Mouse (Mus musculus) retina, postnatal 1 day (tissue): ENCODE results near the gene Gramd4.

Source experiments
- DNase-seq: peaks from one replicate; pipeline ENCODE4 v3.0.0-alpha.2; 2012

Gene Gramd4

DNA sequence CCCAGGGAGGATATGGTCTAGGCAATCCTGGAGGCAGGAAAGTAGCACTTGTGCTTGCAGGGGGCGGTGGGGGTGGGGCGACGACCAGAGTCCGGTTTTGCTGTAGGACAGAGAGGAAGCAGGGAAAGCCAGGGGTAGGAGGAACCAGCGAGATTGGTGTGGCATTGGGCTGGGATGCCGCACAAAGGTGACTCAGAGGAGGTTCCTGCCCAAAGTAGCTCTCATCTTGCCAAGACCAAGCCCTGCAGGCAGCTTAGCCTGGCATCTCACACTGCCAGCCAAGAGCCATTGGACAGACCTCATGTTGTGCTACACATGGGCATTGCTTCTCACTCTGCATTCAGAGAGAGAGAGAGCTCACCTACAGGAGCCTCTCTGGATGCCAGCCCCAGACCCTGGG is at the start of gene Gramd4:
Gene Gramd4 (plus strand): TSS at position 283 of the 400 bp plus-strand sequence.
- DNase-seq = no peak

GRCm38 (mm10) chr15:86013130-86013529 is 44.4 kb upstream of the Gramd4 start:
- DNase-seq = peak; percentile 60

- no peak for DNase-seq
Observed at GRCm38 (mm10) chr15:86013656-86014055, 43.8 kb upstream of the Gramd4 start.

DNA sequence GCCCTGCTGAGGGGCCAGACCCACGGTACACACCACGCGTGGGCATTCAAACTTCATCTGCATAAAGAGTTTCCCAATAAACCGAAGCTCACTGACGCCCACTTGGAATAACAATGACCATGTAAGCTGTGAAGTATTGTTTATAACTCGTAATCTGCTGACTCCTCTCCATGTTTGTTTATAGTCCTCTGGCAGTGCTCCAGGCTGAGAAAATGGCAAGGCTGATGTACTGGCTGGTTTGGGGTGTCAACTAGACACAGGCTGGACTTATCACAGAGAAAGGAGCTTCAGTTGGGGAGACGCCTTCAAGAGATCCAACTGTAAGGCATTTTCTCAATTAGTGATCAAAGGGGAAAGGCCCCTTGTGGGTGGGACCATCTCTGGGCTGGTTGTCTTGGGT is 42.5 kb upstream of the Gramd4 start:
- DNase-seq = no peak

DNA sequence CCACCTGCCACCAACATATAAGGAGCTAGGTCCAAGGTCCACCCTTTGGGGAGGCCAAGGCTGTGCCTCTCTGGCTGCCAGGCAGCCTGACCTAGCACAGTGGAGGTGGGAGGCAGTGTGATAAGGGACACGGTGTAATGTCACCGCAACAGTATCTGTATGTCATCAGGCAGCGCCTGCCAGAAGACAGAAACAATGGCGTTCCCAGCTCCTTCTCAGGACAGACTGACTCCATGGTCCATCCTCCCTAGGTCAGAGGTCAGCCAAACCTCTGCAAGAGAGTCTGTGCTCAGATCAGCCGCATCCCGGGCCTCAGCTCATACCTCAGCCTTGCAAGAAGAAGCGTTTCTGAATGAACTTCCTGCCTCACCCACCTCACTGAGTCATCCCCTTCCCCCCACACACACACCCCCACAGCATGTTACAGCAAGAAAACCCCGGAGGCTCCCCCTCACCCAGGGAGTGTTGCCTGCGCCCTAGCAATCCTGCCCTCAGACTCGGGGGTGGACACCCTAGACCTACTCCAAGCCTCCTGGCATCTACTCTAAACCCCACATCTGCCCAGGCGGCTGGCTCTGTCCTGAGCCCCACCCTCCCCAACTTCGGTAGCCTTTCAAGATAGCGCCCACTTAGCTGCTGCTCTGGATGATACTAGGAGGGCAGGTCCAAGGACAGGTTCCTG is 41.5 kb upstream of the Gramd4 start:
- DNase-seq = no peak

DNA sequence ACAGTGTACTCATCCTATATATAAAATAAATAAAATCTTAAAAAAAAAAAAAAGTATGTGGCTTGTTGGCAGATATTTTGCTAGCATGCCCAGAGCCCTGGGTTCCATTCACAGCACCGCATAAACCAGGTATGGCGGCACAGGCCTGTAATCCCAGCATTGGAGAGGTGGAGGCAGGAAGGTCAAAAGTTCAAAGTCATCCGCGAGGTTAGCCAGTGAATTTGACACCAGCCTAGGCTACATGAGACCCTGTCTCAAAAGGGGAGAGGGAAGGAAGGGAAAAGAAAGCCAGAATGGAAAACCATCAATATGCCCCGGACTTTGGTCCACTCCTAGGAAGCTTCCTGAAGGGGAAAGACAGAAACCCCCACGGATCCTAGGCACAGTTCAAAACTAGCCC is 40.2 kb upstream of the Gramd4 start:
- DNase-seq = no peak

- DNase-seq = no peak
Observed at GRCm38 (mm10) chr15:86018753-86019512, 38.6 kb upstream of the Gramd4 start.

GRCm38 (mm10) chr15:86020008-86020407 is 37.5 kb upstream of the Gramd4 start:
- DNase-seq = no peak

GRCm38 (mm10) chr15:86021301-86021700 is 36.2 kb upstream of the Gramd4 start:
- DNase-seq = no peak

DNA sequence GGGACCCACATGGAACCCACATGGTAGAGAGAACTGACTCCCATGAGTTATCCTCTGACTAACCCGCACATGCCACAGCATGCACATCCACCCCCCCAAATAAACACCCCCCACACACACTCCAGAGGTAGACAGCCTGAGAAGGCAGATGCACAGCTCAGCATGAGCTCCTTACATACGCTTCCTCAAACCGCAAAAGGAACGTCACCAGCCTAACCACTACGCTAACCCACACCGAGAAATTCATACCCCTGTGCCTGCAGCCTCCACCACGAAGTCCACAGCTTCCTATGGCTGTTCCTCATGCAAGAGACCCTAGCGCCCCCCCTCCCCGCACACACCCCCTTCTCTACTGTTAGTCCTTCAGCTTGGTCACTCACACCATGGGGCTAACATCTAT is 35.5 kb upstream of the Gramd4 start:
- DNase-seq = no peak

DNA sequence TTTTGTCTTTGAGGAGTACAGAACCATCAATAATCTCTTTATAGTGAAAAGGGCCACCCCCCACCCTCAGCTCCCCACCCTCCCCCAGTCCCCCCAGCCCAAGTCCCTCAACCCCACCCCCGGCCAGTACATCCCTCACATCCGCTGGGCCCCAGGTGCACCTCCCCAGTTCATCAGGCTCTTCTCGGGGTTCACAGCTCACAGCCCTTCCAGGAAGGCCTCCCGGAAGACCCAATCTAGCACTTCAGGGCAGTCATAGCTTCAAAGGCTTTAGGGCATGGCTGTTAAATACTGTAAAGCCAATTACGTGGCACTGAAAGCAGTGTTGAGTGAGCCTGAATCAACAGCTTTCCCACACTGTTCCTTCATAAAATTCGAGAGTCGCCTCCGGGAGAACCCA is 29.6 kb upstream of the Gramd4 start:
- no peak for DNase-seq

GRCm38 (mm10) chr15:86029981-86030380 is 27.5 kb upstream of the Gramd4 start:
- DNase-seq = no peak

DNA sequence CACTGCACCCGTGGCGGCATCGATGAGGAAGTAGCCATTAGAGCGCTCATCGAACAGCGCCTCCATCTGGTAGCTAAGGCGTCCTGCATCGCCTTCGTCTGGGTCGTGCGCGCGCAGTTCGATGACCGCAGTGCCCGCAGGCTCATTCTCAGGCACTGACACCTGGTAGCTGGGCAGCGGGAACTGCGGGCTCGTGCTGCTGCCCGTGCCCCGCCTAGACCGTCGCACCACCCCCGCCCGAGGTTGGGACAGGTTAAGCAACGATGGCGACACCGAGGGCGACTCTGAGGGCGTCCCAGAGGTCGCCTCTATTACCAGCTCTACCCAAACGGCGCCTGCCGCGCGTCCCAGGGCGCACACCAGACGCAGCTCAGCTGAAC is 24.7 kb upstream of the Gramd4 start:
- DNase-seq = peak; percentile 71

GRCm38 (mm10) chr15:86033191-86033841 is 24.2 kb upstream of the Gramd4 start, which contains the start of gene Celsr1:
Gene Celsr1 (minus strand): TSS chr15:86033777.
- DNase-seq = peak; percentile 62

DNA sequence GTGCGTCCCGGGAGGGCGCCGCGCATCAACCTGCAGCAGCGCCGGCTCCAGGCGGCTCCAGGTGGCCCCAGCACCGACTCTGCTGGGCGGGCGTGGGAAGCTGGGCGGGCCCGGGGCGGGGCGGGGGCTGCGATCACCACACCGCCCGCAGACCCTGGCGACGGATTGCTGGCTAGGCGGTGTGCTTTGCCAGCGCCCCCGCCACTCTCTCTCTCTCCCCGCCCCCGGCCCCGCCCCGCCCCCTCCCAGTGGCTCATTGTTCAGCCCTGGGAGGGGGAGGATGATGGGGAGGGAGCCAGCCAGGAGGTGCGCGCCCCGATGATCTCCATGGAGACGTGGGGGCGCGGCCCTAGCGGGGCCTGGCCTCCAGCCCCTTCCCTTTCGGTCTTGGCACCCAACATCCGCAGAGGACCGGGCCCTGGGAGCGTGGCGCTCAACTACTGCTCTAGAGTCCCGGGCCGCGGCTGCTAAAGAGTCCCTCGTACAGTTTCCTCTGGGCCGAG is 23.4 kb upstream of the Gramd4 start:
- DNase-seq = peak; percentile 85

- DNase-seq = peak; percentile 44
Observed at GRCm38 (mm10) chr15:86034781-86035360, 22.6 kb upstream of the Gramd4 start.

DNA sequence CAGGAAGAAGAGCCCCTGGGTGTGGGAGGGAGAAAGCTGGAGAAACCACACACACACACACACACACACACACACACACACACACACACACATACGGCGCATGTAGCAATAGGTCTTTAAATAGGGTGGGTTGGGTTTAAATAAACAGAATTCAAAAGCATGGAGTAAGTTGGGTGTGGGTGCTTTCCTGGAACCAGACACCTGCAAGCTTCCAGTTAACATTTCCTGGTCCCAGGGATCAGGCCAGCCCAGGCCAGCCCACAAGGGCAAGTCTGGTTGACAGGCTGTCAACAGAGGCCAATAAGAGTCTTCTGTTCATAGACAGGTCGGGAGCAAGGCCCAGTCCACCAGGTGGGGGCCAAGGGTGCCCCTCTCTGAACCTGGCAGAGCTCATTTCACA is 21.6 kb upstream of the Gramd4 start:
- DNase-seq = no peak

DNA sequence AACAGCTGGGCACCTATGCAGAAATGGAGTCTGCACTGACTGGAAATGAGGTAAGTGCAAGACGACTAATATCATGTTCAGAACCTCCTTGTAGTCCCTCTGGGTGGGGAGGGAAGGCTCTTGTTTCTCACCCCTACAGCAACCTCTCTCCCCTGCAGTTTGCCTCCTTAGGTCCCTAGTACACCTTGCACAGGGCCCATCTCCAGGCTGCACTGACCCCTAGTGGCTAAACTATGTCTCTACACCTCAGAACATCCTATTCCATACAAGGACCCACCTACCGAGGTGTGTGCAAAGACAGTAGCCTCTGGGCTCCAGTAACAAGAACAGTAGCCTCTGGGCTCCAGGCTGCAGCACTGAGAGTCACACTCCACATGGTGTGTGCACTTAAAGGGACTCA is 18.7 kb upstream of the Gramd4 start:
- peak; percentile 84 for DNase-seq

- no peak for DNase-seq
Observed at GRCm38 (mm10) chr15:86041421-86041820, 16.1 kb upstream of the Gramd4 start.

DNA sequence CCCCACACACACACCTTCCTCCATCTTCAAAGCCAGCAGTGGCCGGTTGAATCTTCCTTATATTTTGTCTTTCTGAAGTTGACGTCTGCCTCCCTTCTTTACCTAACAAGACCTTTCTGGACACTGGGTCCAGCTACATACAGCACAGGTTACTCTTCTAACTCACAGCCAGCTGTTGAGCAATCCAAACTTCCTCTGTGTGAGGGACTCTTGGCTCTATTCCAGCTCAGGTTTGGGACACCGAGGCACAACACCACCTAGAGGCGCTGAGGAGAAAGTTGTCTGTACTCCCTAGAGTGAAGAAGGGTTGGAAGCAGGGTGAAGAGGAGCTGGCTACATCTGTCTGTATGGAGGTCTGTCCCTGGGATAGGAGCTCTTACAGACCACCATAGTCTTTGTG is 15.1 kb upstream of the Gramd4 start:
- no peak for DNase-seq

GRCm38 (mm10) chr15:86049510-86049909 is 8.0 kb upstream of the Gramd4 start:
- no peak for DNase-seq

GRCm38 (mm10) chr15:86050170-86050743 is 7.2 kb upstream of the Gramd4 start:
- DNase-seq = no peak

- DNase-seq = no peak
Observed at GRCm38 (mm10) chr15:86051152-86051551, 6.3 kb upstream of the Gramd4 start.
